Mouse (Mus musculus) left cerebral cortex, postnatal 14 days (tissue): ENCODE results near the gene Slc51a. TPM values are rescaled to one million over a fixed set of nuclear protein-coding genes. Genes with fewer than 3 reads are reported as not detected.
A peak's percentile ranks its signal among the peaks of the same experiment; 100 is the strongest.

Experiments
- DNase-seq, 2 experiments: peaks; one replicate each; pipeline ENCODE4 v3.0.0; 2021 to 2022; ENCODE audit warnings: low spot score in 2 of 2, mixed read lengths in 1 of 2
- intact Hi-C: fragments of 180-260 bp; cut with DNase I; formaldehyde crosslinking; loops from one replicate; pipeline ENCODE4 v1.15.1; 2025
- total RNA-seq, 2 experiments: library from RNA; stranded (reverse); gene quantifications; 2 replicates each; pipeline ENCODE4 v1.2.3; 2021

Gene Slc51a
- total RNA-seq, 2 experiments from 2014 or later: not detected

GRCm38 (mm10) chr16:32441432-32441831, 46.2 kb downstream of the Slc51a start:
- intact Hi-C loops: no loop called here
- no peak for DNase-seq

DNA sequence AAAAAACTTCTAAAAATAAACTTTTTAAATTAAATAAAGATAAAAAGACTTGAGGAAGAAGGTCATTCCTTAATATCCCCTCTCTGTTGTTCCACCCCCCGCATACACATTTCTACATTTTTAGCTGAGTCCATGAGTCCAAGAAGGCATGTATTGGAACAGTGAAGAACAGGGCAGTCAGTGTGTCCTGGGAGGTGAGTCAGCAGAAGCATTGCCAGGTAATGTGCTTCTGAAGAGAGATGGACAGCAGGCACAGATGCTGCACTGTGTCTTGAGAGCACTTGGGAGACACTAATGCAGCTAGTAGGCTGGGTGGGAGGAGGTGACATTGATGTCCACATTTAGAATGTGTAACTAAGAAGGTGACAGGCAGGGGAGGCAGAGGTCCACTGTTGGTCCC, 50.4 kb downstream of the Slc51a start:
- no peak for DNase-seq
- intact Hi-C loops: no loop called here

GRCm38 (mm10) chr16:32436657-32437056, 51.0 kb downstream of the Slc51a start:
- intact Hi-C loops: no loop called here
- DNase-seq: no peak

GRCm38 (mm10) chr16:32434691-32435090, 53.0 kb downstream of the Slc51a start:
- DNase-seq: no peak
- intact Hi-C loops: no loop called here

DNA sequence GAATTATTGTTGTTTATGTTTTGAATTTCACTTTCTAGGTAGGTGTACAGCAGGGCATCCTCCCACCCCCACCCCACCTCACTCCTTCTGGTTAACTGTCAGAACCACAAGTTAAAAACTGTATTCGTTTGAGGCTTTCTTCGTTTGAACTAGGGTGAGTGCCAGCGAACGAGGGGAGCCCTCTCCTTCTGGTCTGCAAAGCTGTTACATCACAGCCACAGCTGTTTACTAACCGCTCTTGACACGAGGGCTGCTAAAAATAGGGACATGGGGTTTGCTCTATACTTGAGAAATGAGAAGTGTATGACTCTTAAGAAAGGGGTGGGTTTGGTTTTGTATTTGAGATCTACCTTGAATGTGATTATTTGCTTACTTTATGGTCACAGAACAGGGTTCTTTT, 53.6 kb downstream of the Slc51a start:
- intact Hi-C loops: no loop called here
- DNase-seq: no peak

DNA sequence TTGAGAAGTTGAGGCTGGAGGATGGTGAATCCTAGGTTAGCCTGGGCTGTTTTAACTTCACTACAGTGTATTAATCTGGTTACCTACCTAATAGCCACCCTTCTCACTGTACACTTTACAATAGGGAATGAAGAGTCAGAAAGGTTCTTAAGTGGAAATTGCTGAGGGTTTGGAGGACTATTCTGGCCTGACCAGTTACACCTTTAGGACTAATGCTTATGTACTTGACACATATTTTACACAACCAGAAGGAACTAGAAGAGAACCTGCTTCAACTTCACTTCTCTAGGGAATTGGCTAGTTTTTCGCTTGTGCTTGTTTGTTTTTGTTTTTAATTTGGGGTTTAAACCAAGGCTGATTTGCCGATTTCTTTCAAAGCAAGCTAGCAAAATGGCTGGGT, 54.5 kb downstream of the Slc51a start:
- intact Hi-C loops: no loop called here
- no peak for DNase-seq

DNA sequence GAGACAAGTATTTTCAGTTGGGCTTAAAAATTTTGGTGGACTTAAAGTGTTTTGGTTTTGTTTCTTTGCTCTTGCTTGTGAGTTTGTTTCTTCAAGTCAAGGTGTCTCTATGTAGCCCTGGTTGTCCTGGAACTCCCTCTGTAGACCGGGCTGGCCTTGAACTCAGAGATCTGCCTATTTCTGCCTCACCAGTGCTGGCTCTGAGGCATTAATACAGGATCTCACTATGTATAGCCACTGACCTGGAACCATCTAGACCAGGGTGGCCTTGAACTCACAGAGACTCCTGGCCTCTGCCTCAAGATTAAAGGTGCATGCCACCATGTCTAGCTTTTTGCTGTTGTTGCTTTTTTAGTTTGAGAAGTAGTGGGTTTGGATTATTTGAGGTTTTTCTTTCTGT, 55.8 kb downstream of the Slc51a start:
- intact Hi-C loops: no loop called here
- DNase-seq: no peak

DNA sequence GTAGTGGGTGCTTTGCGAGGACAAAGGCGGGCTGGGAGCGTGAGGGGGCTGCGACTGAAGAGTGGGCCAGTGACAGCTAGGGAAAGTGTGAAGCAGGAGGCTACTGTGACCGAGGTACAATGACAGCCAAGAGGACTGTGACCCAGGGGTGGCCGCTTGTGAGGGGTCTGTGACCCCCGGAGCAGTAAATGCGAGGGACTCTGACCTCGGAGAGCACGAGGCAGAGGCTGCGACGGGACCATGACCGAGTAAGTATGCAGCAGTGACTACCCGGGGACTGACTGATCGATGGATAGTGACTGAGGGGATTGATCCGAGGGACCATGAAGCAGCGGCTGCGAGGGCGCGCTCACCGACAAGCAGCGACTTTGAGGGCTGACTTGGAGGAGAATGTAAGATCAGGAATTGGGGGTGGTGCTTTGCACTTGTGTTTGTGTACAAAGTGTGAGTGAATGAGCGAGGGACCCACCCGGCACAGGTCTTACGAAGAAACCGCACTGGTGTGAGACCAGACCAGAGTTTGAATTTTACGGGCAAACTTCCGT, 56.6 kb downstream of the Slc51a start:
- peak in 1 of 2 experiments; percentile 6 for DNase-seq
- intact Hi-C loops: no loop called here

DNA sequence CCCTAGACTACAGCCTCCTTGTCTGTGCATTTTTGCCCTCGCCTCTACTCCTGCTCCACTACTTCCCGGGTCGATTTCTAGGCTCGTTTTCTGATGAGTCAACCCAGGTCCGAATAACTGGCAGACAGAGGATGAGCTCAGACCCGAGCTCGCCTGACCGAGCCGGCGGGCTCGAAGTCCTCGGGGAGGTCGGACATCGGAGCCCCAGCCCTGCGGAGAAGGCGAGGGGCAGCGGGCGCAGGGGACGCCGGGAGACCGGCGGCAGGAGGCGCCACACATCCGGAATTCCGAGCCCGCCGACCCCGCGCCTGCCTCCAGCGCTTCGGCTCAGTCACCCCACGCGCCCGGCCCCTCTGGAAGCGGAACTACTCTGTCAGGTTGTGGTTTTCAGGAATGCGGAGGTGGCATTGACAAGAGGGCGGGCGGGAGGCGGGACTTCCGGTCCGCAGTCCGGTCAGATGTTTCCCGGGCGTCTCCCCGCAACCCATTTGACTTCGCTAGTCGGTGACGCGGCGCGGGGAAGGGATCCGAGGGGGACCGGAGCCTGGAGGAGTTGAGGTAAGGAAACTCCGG, 57.1 kb downstream of the Slc51a start, which contains the start of gene Pcyt1a:
Pcyt1a (plus strand) TSS at position 448 of the 573 bp plus-strand sequence.
- DNase-seq: peak; percentile 89 to 91

DNA sequence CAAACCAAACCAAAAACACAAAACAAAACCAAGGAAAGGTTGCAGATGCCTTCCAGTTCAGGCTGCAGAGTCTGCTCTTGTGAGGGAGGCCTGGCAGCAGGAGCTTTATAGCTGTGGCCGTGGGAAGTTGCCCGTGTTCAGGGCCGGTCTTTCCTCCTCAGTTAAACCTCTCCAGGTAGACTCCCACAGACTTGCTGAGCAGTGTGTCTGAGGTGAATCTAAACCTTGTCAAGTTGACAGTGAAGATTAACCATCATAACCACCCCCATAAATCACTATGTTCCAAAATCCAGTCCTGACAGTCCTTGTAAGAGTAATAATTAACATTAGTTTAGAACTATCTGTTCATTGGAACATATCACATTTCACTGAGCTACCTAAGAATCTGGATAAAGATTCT, 60.2 kb downstream of the Slc51a start:
- intact Hi-C loops: no loop called here
- DNase-seq: no peak

More for the DNA sequence above, 57.1 kb downstream of the Slc51a start, which contains the start of gene Pcyt1a:
- intact Hi-C loops: no loop called here

Other genes starting within 250 kb of the Slc51a start
- 10 to 100 TPM; 41.4 to 44.7 TPM for gene Fbxo45, start 240.7 kb downstream of the Slc51a start, total RNA-seq
- 10 to 100 TPM; 10.9 to 11.9 TPM for gene Wdr53, start 240.7 kb downstream of the Slc51a start, total RNA-seq
- not detected for gene Smco1, start 216.4 kb downstream of the Slc51a start, total RNA-seq
- gene Rnf168, start 210.4 kb downstream of the Slc51a start, total RNA-seq: 10 to 100 TPM; 25.4 to 28.6 TPM
- gene Ubxn7, start 155.6 kb downstream of the Slc51a start, total RNA-seq: 10 to 100 TPM; 52.5 to 55.7 TPM
- not detected for gene Tm4sf19, start 87.4 kb downstream of the Slc51a start, total RNA-seq
- 10 to 100 TPM; 12.9 to 14.5 TPM for gene Tctex1d2, start 68.2 kb downstream of the Slc51a start, total RNA-seq
- 10 to 100 TPM; 40.0 to 41.8 TPM for gene Pcyt1a, start 57.0 kb downstream of the Slc51a start, total RNA-seq
- not detected for gene Zdhhc19, start 8.4 kb upstream of the Slc51a start, total RNA-seq
- 10 to 100 TPM; 89.4 to 97.8 TPM for gene Tfrc, start 121.0 kb upstream of the Slc51a start, total RNA-seq
- gene Tnk2, start 156.0 kb upstream of the Slc51a start, total RNA-seq: 100 to 1,000 TPM; 112 TPM
- gene Muc4, start 248.0 kb upstream of the Slc51a start, total RNA-seq: not detected